Mouse (Mus musculus): ENCODE results near the gene Sh3glb1. TPM values are rescaled to one million over a fixed set of nuclear protein-coding genes. Genes with fewer than 3 reads are reported as not detected.

Gene Sh3glb1
- total RNA-seq, 2 experiments from 2014 or later, result 60.2 to 64.9 TPM

Other genes starting within 250 kb of the Sh3glb1 start
- gene Hs2st1, start 150.2 kb downstream of the Sh3glb1 start, total RNA-seq (2021), result 10 to 100 TPM; 40.1 to 47.9 TPM
- 100 to 1,000 TPM; 233 to 266 TPM for gene Selenof, start 150.0 kb downstream of the Sh3glb1 start, total RNA-seq (2021)
- gene Clca3a1, start 40.6 kb upstream of the Sh3glb1 start, total RNA-seq (2021), result under 1 TPM; 0.19 to 0.30 TPM
- not detected for gene Clca3a2, start 99.2 kb upstream of the Sh3glb1 start, total RNA-seq (2021)
- gene Clca3b, start 129.0 kb upstream of the Sh3glb1 start, total RNA-seq (2021), result not detected
- not detected for gene Clca4b, start 212.2 kb upstream of the Sh3glb1 start, total RNA-seq (2021)